Mouse (Mus musculus) intestine, postnatal 0 days (tissue): ENCODE measurements at regions not wholly inside any gene's neighbourhood (a gene's known extent, or its start where the extent isn't known, plus 50 kb on each side); places are given as distances from the start of the nearest gene placed in this dataset.

Experiments used
- ATAC-seq: fragments of 200-750 bp; cut with Nextera tagmentation; 2 replicates; pipeline ENCODE4 v1.8.0; 2017; ENCODE audit warnings: mild to moderate bottlenecking, moderate TSS enrichment, moderate library complexity
- H3K27ac ChIP-seq: fragments of 300-500 bp; sonication (generic); 2 replicates; pipeline ENCODE4 v1.5.1; 2014; ENCODE audit warnings: mild to moderate bottlenecking, low read depth, low read length, moderate library complexity
- H3K27me3 ChIP-seq: fragments of 300-500 bp; sonication (generic); replicated peaks from 2 replicates; pipeline ENCODE4 v1.6.1; 2014; ENCODE audit warnings: low read length, mixed read lengths; ENCODE audit not compliant: control insufficient read depth, insufficient read depth
- H3K36me3 ChIP-seq: fragments of 300-500 bp; sonication (generic); 2 replicates; pipeline ENCODE4 v1.6.1; 2014; ENCODE audit warnings: mild to moderate bottlenecking, moderate library complexity; ENCODE audit not compliant: control insufficient read depth, insufficient read depth
- H3K4me1 ChIP-seq: fragments of 300-500 bp; sonication (generic); replicated peaks from 2 replicates; pipeline ENCODE4 v1.6.1; 2014; ENCODE audit warnings: antibody characterized with exemption, low read length, mixed read lengths; ENCODE audit not compliant: control insufficient read depth, insufficient read depth
- H3K4me2 ChIP-seq: fragments of 300-500 bp; sonication (generic); replicated peaks from 2 replicates; pipeline ENCODE4 v1.6.1; 2014; ENCODE audit warnings: low read depth, mild to moderate bottlenecking, moderate library complexity
- H3K4me3 ChIP-seq: fragments of 300-500 bp; sonication (generic); 2 replicates; pipeline ENCODE4 v1.5.1; 2014; ENCODE audit warnings: low read depth, low read length
- H3K9ac ChIP-seq: fragments of 300-500 bp; sonication (generic); 2 replicates; pipeline ENCODE4 v1.6.1; 2014; ENCODE audit warnings: mild to moderate bottlenecking, low read depth, low read length
- H3K9me3 ChIP-seq: fragments of 300-500 bp; sonication (generic); 2 replicates; pipeline ENCODE4 v1.6.1; 2016; ENCODE audit warnings: mixed run types; ENCODE audit not compliant: control insufficient read depth
- CTCF ChIP-seq: sonication (generic); IDR thresholded peaks from 2 replicates; pipeline ENCODE4 v1.5.1; 2016; ENCODE audit warnings: low read depth, mild to moderate bottlenecking, control low read depth, antibody characterized with exemption, moderate library complexity
- WGBS: fragments of 180-500 bp; shearing (Covaris S2); extraction: QIAGEN DNeasy Blood & Tissue Kit; methylation state at CpG from one replicate; pipeline ENCODE4 v1.1.7; 2014; 5-methylcytosine and 5-hydroxymethylcytosine counted together

DNA sequence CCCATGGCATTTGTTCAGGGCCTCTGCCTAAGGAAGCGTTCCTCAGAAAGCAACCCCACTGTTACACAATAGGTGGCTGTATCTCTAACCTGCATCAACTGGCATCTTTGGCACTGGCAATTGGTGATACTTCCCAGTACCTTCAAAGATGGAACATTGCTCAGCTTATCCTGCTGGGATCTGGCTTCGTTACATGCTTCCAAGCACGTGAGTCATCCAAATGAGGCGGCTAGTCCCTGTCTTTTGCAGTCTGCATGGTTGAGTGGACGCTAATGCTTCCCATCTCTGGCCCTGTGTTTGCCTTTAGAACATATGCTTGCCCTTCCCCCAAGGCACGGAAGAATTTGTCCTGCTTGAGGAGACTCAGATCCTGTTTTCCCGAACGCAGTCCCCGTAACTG lies 380.2 kb downstream of the Atp23 start:
- no peaks in the 10 kb centered on the region for H3K4me1 ChIP-seq
- H3K4me3 ChIP-seq = no peak overlapping the region
- H3K27me3 ChIP-seq = no peaks in the 10 kb centered on the region
- H3K27ac ChIP-seq = no peak overlapping the region
- no peaks in the 10 kb centered on the region for H3K36me3 ChIP-seq
- H3K9me3 ChIP-seq = no peaks in the 10 kb centered on the region
- no peak overlapping the region for H3K4me2 ChIP-seq
- no peak for ATAC-seq
- 78% methylated on average over 9 of the region's 9 CpGs for WGBS
- TF ChIP-seq CTCF = no peak
- H3K9ac ChIP-seq = no peak overlapping the region

DNA sequence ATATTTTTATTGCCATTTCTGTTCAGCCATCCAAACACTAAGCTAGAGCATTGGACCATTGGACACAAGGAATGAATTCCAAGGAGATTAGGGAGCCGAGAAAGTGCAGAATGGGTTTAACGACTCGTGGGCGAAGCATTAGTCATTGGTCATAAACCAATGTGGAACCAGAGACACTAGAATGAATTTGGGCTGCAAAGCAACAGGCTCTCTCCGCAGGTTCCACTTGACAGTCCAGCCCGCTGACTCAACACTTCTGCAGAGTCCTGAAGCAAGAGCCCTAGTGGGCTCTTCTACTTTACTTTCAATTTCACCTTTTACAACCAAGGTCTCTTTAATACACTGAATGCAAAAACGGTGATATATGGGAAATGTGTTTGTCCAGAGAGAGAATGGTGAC lies 388.0 kb downstream of the Atp23 start:
- no peak overlapping the region for H3K4me3 ChIP-seq
- WGBS = 75% methylated on average over 7 of the region's 7 CpGs
- H3K27me3 ChIP-seq = no peaks in the 10 kb centered on the region
- H3K4me1 ChIP-seq = no peaks in the 10 kb centered on the region
- H3K4me2 ChIP-seq = no peak overlapping the region
- H3K9ac ChIP-seq = no peak overlapping the region
- H3K27ac ChIP-seq = no peak overlapping the region
- ATAC-seq = no peak
- no peaks in the 10 kb centered on the region for H3K9me3 ChIP-seq
- H3K36me3 ChIP-seq = no peaks in the 10 kb centered on the region
- TF ChIP-seq CTCF = no peak

DNA sequence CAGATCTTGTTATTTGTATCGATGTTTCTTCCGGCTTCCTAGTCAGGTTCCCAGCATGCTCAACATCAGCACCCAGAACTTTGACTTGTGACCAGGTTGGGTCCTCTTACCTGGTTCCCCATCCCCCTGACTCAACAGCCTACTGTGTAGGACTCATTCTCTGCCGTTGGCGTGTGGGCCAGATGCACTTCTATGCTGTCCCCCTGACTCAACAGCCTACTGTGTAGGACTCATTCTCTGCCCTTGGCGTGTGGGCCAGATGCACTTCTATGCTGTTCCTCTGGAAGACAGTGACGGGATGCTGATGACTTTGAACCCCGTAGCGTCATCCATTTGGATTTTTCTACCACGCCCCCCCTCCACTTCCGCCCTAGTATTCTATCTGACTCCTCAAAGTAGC lies 389.6 kb downstream of the Atp23 start:
- WGBS = 91% methylated on average over 10 of the region's 10 CpGs
- no peaks in the 10 kb centered on the region for H3K36me3 ChIP-seq
- no peaks in the 10 kb centered on the region for H3K9me3 ChIP-seq
- H3K27ac ChIP-seq = no peak overlapping the region
- no peaks in the 10 kb centered on the region for H3K4me1 ChIP-seq
- no peak overlapping the region for H3K9ac ChIP-seq
- no peaks in the 10 kb centered on the region for H3K27me3 ChIP-seq
- no peak for TF ChIP-seq CTCF
- ATAC-seq = no peak
- H3K4me2 ChIP-seq = no peak overlapping the region
- H3K4me3 ChIP-seq = no peak overlapping the region

DNA sequence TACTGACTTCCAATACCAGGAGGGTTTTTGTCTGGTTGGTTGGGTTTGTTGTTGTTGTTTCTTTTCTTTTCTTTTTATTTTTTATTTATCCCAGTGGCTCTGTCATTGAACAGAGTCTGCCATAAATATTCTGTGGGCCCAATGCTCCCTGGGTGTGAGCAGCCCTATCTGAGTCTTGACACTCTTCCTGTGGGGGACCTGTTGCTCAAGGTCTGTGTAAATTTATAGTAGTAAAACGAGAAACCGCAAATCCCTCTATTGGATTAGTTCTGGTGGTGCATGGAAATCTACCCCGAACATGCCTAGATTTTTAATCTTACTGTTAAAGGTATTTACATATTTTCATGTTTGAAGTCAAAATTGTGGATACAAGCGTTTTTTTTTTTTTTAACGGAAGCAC lies 395.2 kb downstream of the Atp23 start:
- Histone ChIP-seq H3K27me3 (no peaks in the 10 kb centered on the region), H3K4me1 (no peaks in the 10 kb centered on the region), H3K4me3 (no peak overlapping the region), H3K27ac (no peak overlapping the region), H3K9ac (no peak overlapping the region), H3K36me3 (no peaks in the 10 kb centered on the region), H3K4me2 (no peak overlapping the region), H3K9me3 (no peaks in the 10 kb centered on the region)
- 89% methylated on average over 5 of the region's 5 CpGs for WGBS
- ATAC-seq = no peak
- no peak for TF ChIP-seq CTCF

DNA sequence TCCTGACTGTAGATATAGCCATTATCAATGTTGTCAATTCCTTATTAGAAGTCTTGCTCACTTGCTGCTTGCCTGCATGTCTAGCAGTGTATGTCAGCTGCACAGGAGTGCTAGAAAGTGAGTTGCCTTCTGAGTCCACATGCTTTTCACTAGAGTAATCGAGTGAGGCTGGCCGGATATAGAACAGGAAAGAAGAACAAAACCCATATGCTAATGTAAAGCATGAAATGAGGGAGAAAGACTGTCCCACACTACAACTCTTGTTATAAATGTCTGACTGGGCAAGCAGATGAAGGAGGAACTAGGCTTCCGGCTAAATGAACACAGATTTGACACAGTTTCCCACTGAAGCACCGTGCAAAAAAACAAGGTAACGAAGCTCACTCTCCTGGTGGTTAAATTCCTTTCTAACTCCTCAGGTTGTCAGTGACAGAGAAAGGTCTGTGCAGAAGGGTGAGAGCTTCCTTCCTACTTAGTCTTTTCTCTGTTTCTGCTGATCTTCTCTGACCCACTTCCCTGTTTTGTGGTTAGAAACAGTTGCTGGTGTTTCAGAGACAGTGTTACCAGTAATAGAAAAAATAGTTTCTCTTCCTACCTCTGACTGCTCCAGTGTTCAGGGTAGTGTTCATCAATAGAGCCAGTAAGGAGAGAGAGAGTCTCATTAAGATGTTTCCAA lies 399.0 kb downstream of the Atp23 start:
- no peak for TF ChIP-seq CTCF
- H3K9ac ChIP-seq = no peak overlapping the region
- WGBS = 70% methylated on average over 5 of the region's 5 CpGs
- no peaks in the 10 kb centered on the region for H3K4me1 ChIP-seq
- H3K27ac ChIP-seq = no peak overlapping the region
- H3K27me3 ChIP-seq = no peaks in the 10 kb centered on the region
- H3K4me2 ChIP-seq = no peak overlapping the region
- ATAC-seq = no peak
- H3K9me3 ChIP-seq = no peaks in the 10 kb centered on the region
- H3K4me3 ChIP-seq = no peak overlapping the region
- no peaks in the 10 kb centered on the region for H3K36me3 ChIP-seq

DNA sequence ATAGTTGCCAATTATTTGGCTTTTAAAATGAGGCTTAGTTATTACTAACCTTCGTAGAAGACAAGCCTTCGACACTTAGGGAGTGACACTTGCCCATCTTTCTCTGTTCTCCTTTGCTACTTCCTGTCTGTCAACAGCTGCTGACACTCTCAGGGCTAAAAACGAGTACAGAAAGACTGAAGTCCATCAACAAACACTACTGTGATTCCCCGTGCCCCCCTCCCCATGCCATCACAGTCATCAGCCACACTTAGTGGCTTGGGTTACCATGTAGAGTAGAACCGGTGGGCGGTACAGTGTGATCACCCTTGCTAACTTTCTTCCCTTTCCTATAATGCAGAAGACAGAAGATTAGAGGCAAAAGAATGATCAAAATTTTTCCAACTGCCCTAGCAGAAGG lies 402.4 kb downstream of the Atp23 start:
- no peak for ATAC-seq
- WGBS = 81% methylated on average over 6 of the region's 6 CpGs
- H3K9me3 ChIP-seq = no peaks in the 10 kb centered on the region
- no peak overlapping the region for H3K4me2 ChIP-seq
- no peaks in the 10 kb centered on the region for H3K4me1 ChIP-seq
- H3K4me3 ChIP-seq = no peak overlapping the region
- H3K9ac ChIP-seq = no peak overlapping the region
- no peaks in the 10 kb centered on the region for H3K36me3 ChIP-seq
- no peak overlapping the region for H3K27ac ChIP-seq
- H3K27me3 ChIP-seq = no peaks in the 10 kb centered on the region
- no peak for TF ChIP-seq CTCF

DNA sequence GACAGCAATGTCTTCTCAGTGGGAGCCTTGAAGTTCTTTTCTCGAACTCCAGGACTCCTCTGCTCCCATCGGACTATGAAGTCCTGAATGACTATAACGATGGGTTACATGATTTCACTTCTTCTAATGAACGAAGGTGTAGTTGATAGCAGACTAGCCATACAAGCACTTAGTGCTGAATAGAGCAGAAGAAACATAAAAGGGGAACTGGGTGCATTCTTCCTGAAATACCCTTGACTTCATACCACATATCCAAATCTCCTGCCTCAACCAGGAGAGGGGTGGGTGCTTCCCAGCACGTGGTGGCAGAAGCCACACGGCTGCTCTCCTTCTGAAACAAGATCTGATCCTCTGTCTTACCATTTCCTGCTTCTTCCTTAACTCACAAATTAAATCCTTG lies 407.4 kb downstream of the Atp23 start:
- Histone ChIP-seq H3K9me3 (no peaks in the 10 kb centered on the region), H3K9ac (no peak overlapping the region), H3K4me2 (no peak overlapping the region), H3K27ac (no peak overlapping the region), H3K27me3 (no peaks in the 10 kb centered on the region), H3K4me3 (no peak overlapping the region), H3K36me3 (no peaks in the 10 kb centered on the region), H3K4me1 (no peaks in the 10 kb centered on the region)
- no peak for ATAC-seq
- no peak for TF ChIP-seq CTCF
- WGBS = 81% methylated on average over 6 of the region's 6 CpGs
